Mouse (Mus musculus) embryonic facial prominence, embryonic 15.5 days (tissue): Measurements from ENCODE around the gene Kdm2b. TPM values are rescaled to one million over a fixed set of nuclear protein-coding genes. Genes with fewer than 3 reads are reported as not detected.

Source experiments
- ATAC-seq: fragments of 200-750 bp; cut with Nextera tagmentation; 2 replicates; pipeline ENCODE4 v1.8.0; 2017; ENCODE audit warnings: low read depth, moderate TSS enrichment; ENCODE audit not compliant: insufficient number of reproducible peaks, low FRiP score, low TSS enrichment
- H3K27ac ChIP-seq: fragments of 300-500 bp; sonication (generic); replicated peaks from 2 replicates; pipeline ENCODE4 v1.5.1; 2015; ENCODE audit warnings: mild to moderate bottlenecking, inconsistent platforms
- H3K27me3 ChIP-seq: fragments of 300-500 bp; sonication (generic); 2 replicates; pipeline ENCODE4 v1.6.1; 2015; ENCODE audit warnings: inconsistent platforms
- H3K36me3 ChIP-seq: fragments of 300-500 bp; sonication (generic); 2 replicates; pipeline ENCODE4 v1.6.1; 2015; ENCODE audit warnings: mild to moderate bottlenecking, inconsistent platforms
- H3K4me1 ChIP-seq: fragments of 300-500 bp; sonication (generic); 2 replicates; pipeline ENCODE4 v1.6.1; 2015; ENCODE audit warnings: inconsistent platforms
- H3K4me2 ChIP-seq: fragments of 300-500 bp; sonication (generic); replicated peaks from 2 replicates; pipeline ENCODE4 v1.6.1; 2015; ENCODE audit warnings: mild to moderate bottlenecking, inconsistent platforms
- H3K4me3 ChIP-seq: fragments of 300-500 bp; sonication (generic); replicated peaks from 2 replicates; pipeline ENCODE4 v1.5.1; 2015; ENCODE audit warnings: mild to moderate bottlenecking, inconsistent platforms
- H3K9ac ChIP-seq: fragments of 300-500 bp; sonication (generic); 2 replicates; pipeline ENCODE4 v1.6.1; 2015; ENCODE audit warnings: inconsistent platforms
- H3K9me3 ChIP-seq: fragments of 300-500 bp; sonication (generic); replicated peaks from 2 replicates; pipeline ENCODE4 v1.6.1; 2016; ENCODE audit warnings: inconsistent platforms
- WGBS: fragments of 180-500 bp; shearing (Covaris S2); methylation state at CpG from one replicate; pipeline ENCODE4 v1.1.7; 2015; 5-methylcytosine and 5-hydroxymethylcytosine counted together
- polyA plus RNA-seq: library from polyadenylated mRNA; unstranded; fragments of >200 nt; fragmentation: Nextera tagmentation; extraction: Ambion mirVana; gene quantifications from 2 replicates; pipeline ENCODE4 v1.2.1, GENCODE M21; 2015

The Kdm2b gene
- polyA plus RNA-seq, 1 experiment from 2014 or later: 43.9 TPM

GRCm38 (mm10) chr5:122825099-122825498 is 164.5 kb downstream of the Kdm2b start:
- no peak overlapping the region for H3K4me2 ChIP-seq
- no peak overlapping the region for H3K4me3 ChIP-seq
- H3K9ac ChIP-seq: no peak overlapping the region
- WGBS: 83% methylated on average over 8 of the region's 8 CpGs
- no peaks in the 10 kb centered on the region for H3K36me3 ChIP-seq
- no peaks in the 10 kb centered on the region for H3K9me3 ChIP-seq
- peaks cover 3% of the 10 kb centered on the region for H3K4me1 ChIP-seq
- no peak overlapping the region for H3K27ac ChIP-seq
- no peaks in the 10 kb centered on the region for H3K27me3 ChIP-seq
- no peak for ATAC-seq

GRCm38 (mm10) chr5:122824450-122824849 is 165.2 kb downstream of the Kdm2b start:
- Histone ChIP-seq H3K9ac (no peak overlapping the region), H3K36me3 (peaks cover 1% of the 10 kb centered on the region; the same call in 1 of the 2 replicates), H3K27ac (no peak overlapping the region), H3K4me3 (no peak overlapping the region), H3K4me2 (no peak overlapping the region), H3K27me3 (no peaks in the 10 kb centered on the region), H3K4me1 (peaks cover 9% of the 10 kb centered on the region), H3K9me3 (no peaks in the 10 kb centered on the region)
- 54% methylated on average over 6 of the region's 6 CpGs for WGBS
- ATAC-seq: no peak

GRCm38 (mm10) chr5:122823976-122824375 is 165.6 kb downstream of the Kdm2b start:
- WGBS: 59% methylated on average over 1 of the region's 1 CpGs
- Histone ChIP-seq H3K27me3 (no peaks in the 10 kb centered on the region), H3K9me3 (no peaks in the 10 kb centered on the region), H3K9ac (no peak overlapping the region), H3K4me2 (no peak overlapping the region), H3K36me3 (peaks cover 5% of the 10 kb centered on the region; the same call in 1 of the 2 replicates), H3K4me1 (peaks cover 12% of the 10 kb centered on the region), H3K4me3 (no peak overlapping the region), H3K27ac (no peak overlapping the region)
- ATAC-seq: no peak

GRCm38 (mm10) chr5:122822441-122822840 is 167.2 kb downstream of the Kdm2b start:
- no peaks in the 10 kb centered on the region for H3K9me3 ChIP-seq
- ATAC-seq: no peak
- H3K9ac ChIP-seq: no peak overlapping the region
- H3K36me3 ChIP-seq: peaks cover 20% of the 10 kb centered on the region
- H3K4me3 ChIP-seq: no peak overlapping the region
- H3K27me3 ChIP-seq: no peaks in the 10 kb centered on the region
- no peak overlapping the region for H3K4me2 ChIP-seq
- 96% methylated on average over 4 of the region's 4 CpGs for WGBS
- H3K27ac ChIP-seq: no peak overlapping the region
- H3K4me1 ChIP-seq: peaks cover 12% of the 10 kb centered on the region

GRCm38 (mm10) chr5:122821524-122821885 is 168.1 kb downstream of the Kdm2b start:
- H3K4me2 ChIP-seq: peak overlapping the region; percentile 60
- peak overlapping the region; percentile 39; the same call in 1 of the 2 replicates for H3K9ac ChIP-seq
- no peaks in the 10 kb centered on the region for H3K27me3 ChIP-seq
- H3K27ac ChIP-seq: peak overlapping the region; percentile 97
- H3K9me3 ChIP-seq: no peaks in the 10 kb centered on the region
- WGBS: under 1% methylated on average over 10 of the region's 10 CpGs
- H3K4me3 ChIP-seq: peak overlapping the region; percentile 68
- peak; percentile 31; the same call in 1 of the 2 replicates for ATAC-seq
- H3K36me3 ChIP-seq: peaks cover 28% of the 10 kb centered on the region
- H3K4me1 ChIP-seq: peaks cover 12% of the 10 kb centered on the region

GRCm38 (mm10) chr5:122820777-122821523 is 168.7 kb downstream of the Kdm2b start, which contains the start of gene Anapc5:
Gene Anapc5, minus strand, starts transcription at chr5:122821339.
- Histone ChIP-seq H3K4me3 (peak within 1 kb of the TSS; percentile 68), H3K9me3 (no peaks in the 10 kb centered on the region), H3K27ac (peak within 1 kb of the TSS; percentile 97), H3K27me3 (no peaks in the 10 kb centered on the region), H3K4me1 (peaks cover 12% of the 10 kb centered on the region), H3K4me2 (peak within 1 kb of the TSS; percentile 60), H3K36me3 (peaks cover 33% of the 10 kb centered on the region), H3K9ac (peak within 1 kb of the TSS; percentile 80)
- under 1% methylated on average over 55 of the region's 55 CpGs for WGBS
- ATAC-seq: peak; percentile 100

Other genes starting within 250 kb of the Kdm2b start
- gene Camkk2, start 210.4 kb downstream of the Kdm2b start, polyA plus RNA-seq: 38.4 and 38.9 TPM in 2 replicates
- gene Anapc5, start 168.5 kb downstream of the Kdm2b start, polyA plus RNA-seq: 390 and 401 TPM in 2 replicates
- gene Rnf34, start 139.8 kb downstream of the Kdm2b start, polyA plus RNA-seq: 32.0 and 36.0 TPM in 2 replicates
- 16.8 and 17.3 TPM in 2 replicates for gene Orai1, start 25.3 kb upstream of the Kdm2b start, polyA plus RNA-seq
- gene Morn3, start 57.2 kb upstream of the Kdm2b start, polyA plus RNA-seq: 4.7 and 11.2 TPM in 2 replicates
- 19.4 and 21.2 TPM in 2 replicates for gene Tmem120b, start 78.6 kb upstream of the Kdm2b start, polyA plus RNA-seq
- 5.4 and 6.4 TPM in 2 replicates for gene Rhof, start 142.9 kb upstream of the Kdm2b start, polyA plus RNA-seq
- gene Setd1b, start 152.4 kb upstream of the Kdm2b start, polyA plus RNA-seq: 11.4 TPM in 2 replicates
- 92.3 and 95.4 TPM in 2 replicates for gene Psmd9, start 179.6 kb upstream of the Kdm2b start, polyA plus RNA-seq
- not detected in 2 replicates for gene Hpd, start 192.9 kb upstream of the Kdm2b start, polyA plus RNA-seq